Mouse (Mus musculus) gastrocnemius, postnatal 25 days (tissue): ENCODE results near the gene Ccdc51. TPM values are rescaled to one million over a fixed set of nuclear protein-coding genes. Genes with fewer than 3 reads are reported as not detected.
A peak's percentile ranks its signal among the peaks of the same experiment; 100 is the strongest.

Experiments
- DNase-seq: peaks from one replicate; pipeline ENCODE4 v3.0.0; 2022
- total RNA-seq, 2 experiments: library from RNA; stranded (reverse); gene quantifications; 1 replicate in 1 of 2; 2 replicates in 1 of 2; pipeline ENCODE4 v1.2.3; 2021

Ccdc51 gene
- total RNA-seq, 2 experiments from 2014 or later: 6.9 to 7.5 TPM

DNA sequence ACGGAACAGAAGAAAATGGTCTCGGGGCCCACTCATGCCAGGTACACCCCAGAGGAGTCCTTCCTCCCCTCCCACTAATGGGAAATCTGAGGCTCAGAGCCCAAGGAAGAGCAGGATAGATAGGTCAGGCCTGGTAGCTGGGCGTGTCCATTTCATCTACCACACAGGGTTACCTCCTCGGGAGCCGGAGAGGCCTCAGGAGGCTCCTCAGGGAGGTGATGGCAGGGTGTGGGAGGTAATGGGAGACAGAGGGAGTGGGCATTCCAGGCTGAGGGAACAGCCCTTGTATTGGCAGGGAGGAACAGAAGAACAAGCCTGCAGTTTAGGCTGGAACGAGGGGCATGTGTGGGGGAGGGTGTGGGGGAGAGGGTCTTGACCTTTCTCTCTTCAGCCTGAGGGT, 14.6 kb downstream of the Ccdc51 start:
- DNase-seq: no peak

GRCm38 (mm10) chr9:109097291-109097690, 15.0 kb downstream of the Ccdc51 start:
- DNase-seq: no peak

DNA sequence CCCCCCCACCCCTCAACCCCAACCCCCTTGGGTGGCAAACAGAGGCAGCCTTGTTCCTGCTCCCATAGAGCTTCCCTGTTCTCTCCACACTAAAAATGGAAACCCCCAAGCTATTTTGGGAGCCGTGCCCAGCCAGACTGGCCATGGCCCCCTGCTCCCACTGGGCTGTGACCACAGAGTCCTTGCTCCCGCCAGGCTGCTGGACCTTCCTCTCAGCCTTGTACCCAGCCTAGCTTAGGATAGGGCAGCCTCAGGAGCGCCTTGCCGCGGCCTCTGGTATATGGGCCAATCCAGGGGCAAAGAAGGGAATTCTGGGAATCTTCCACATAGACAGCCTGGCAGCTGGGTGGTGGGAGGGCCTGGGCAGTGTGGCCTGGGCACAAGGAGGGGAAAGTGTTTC, 15.5 kb downstream of the Ccdc51 start:
- DNase-seq: peak; percentile 26

DNA sequence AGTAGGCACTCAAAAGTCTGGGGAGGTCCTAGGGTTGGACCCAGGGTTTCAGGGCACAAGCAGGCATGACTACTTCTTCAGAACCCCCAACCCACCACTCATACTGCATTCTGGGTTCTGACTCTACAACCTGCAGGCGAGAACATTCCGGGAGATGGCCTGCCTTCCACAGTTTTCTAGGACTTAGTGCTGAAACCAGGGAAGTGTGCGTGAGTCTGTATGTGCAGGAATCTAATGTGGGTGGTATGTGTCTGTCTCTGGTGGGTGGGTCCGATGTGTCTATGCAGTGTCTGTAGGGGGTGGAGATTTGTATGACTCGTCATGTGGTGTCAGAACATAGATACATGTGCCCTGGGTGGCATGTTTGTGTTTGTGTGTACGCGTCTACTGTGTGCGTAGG, 16.1 kb downstream of the Ccdc51 start:
- no peak for DNase-seq

- DNase-seq: no peak
These were observed 16.7 kb downstream of the Ccdc51 start for GRCm38 (mm10) chr9:109098969-109099368.

GRCm38 (mm10) chr9:109100307-109100928, 18.1 kb downstream of the Ccdc51 start:
- DNase-seq: no peak

DNA sequence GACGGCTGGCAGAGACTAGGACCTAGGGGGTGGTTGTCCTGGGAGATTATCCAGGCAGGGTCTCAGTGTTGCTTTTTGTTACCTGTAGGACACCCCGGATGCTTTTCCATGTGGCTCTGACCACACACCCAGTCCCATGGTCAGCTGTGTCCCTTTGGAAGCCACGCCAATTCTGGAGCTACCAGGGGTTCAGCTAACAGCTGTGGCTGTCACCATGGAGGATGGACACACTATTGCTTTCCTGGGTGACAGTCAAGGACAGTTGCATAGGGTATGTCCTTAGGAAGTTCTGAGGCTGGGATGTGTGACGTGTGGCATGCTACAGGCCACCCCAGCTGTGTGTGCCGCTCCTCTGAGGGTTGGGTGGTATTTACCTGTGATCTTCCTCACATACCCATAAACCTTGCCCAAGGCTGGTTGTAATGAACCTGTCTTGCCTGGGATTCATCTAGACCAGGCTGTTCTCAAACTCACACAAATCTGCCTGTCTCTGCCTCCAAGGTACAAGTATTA, 19.7 kb downstream of the Ccdc51 start:
- no peak for DNase-seq

- DNase-seq: no peak
These were observed 20.2 kb downstream of the Ccdc51 start for GRCm38 (mm10) chr9:109102541-109102940.

DNA sequence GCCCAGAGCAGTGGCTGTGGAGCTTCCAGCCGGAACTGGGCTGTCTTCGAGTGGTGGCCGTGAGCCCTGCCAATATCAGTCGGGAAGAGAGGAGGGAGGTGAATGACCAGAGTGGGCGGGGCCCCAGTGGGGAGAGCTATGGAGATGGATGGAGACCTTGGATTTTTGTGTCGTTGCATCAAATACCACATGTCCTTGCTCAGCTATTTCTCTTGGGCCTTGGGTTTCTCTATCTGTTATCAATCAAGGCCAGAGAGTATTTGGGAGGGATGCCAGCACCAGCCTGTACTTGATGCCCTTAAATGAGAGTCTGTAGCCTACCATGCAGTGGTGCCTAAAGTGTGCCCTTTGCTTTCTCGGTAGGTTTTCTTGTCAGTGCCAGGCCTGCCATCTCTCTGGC, 21.0 kb downstream of the Ccdc51 start:
- no peak for DNase-seq

DNA sequence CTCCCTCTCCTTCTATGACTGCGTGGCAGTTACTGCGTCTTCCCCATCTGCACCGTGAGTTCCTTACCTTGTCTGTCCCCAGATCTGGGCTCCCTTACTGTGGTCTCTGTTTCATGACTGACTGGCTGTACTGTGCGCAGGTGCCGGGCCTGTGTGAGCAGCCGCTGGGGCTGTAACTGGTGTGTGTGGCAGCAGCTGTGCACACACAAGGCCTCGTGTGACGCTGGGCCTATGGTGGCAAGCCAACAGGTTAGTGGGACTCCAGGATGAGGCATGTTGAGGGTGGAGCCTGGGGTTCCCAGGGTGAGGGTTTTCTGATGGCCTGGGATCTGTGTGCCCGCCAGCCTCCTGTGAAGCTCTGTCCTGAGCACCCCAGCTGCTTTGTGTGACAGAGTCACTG, 21.8 kb downstream of the Ccdc51 start:
- no peak for DNase-seq

DNA sequence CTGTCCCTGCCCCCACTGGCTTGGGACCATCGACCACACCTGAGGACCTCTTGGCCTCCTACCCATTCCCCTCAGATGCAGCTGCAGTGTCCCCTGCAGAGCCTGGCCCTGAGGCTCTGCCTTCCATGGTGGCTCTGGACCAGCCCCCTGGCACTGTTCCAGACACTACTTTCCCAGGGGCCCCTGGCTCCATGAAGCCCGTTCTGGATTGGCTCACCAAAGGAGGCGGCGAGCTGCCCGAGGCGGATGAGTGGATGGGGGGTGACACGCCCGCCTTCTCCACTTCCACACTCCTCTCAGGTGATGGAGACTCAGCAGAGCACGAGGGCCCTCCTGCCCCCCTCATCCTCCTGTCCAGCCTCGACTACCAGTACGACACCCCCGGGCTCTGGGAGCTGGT, 22.7 kb downstream of the Ccdc51 start:
- DNase-seq: no peak

- DNase-seq: no peak
These were observed 23.4 kb downstream of the Ccdc51 start for GRCm38 (mm10) chr9:109105648-109106047.

GRCm38 (mm10) chr9:109107341-109107740, 25.0 kb downstream of the Ccdc51 start:
- DNase-seq: no peak

- DNase-seq: no peak
These were observed 27.9 kb downstream of the Ccdc51 start for GRCm38 (mm10) chr9:109110240-109110639.

GRCm38 (mm10) chr9:109111101-109111500, 28.8 kb downstream of the Ccdc51 start:
- DNase-seq: no peak

DNA sequence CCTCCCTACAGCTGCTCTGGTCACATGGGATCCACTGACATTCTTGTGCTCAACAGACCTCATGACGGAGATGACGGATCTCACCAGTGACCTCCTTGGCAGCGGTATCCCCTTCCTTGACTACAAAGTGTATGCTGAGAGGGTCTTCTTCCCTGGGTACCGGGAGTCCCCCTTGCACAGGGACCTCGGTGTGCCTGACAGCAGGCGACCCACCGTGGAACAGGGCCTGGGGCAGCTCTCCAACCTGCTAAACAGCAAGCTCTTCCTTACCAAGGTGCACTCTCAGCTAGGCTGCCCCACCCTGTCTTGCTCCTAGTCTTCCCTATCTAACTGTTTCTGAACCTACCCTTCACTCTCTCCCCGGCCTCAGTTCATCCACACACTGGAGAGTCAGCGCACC, 29.3 kb downstream of the Ccdc51 start:
- DNase-seq: no peak

DNA sequence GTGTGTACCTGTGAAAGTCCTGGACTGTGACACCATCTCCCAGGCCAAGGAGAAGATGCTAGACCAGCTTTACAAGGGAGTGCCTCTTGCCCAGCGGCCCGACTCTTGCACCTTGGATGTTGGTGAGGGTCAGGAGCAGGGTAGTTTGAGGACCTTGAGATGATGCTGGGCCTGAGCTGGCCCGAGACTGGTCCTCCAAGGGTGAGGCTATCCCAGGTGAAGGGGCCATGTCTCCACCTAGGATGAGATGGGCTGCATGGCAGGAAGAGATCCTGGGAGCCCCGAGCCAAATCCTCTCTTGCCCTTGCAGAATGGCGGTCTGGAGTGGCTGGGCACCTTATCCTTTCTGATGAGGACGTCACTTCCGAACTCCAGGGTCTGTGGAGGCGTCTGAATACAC, 31.0 kb downstream of the Ccdc51 start:
- DNase-seq: peak; percentile 3

GRCm38 (mm10) chr9:109114276-109114675, 32.0 kb downstream of the Ccdc51 start:
- peak; percentile 5 for DNase-seq

DNA sequence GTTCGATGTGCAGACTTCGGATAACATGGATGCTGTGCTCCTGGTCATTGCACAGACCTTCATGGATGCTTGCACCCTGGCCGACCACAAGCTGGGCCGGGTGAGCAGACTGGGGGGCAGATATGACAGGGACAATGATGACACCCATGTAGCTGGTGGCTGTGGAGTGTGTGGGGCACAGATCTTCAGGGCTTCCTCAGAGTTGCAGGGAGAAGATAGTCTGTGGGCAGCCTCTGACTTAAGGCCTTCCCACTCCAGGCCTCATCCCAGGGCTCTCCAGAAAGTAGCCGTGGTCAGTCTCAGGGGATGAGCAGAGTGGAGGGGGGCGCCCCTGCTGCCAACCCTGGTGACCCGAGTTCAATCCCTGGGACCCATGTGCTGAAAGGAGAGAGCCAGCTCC, 32.6 kb downstream of the Ccdc51 start:
- DNase-seq: no peak

GRCm38 (mm10) chr9:109116205-109116604, 33.9 kb downstream of the Ccdc51 start:
- DNase-seq: no peak

GRCm38 (mm10) chr9:109118106-109118505, 35.8 kb downstream of the Ccdc51 start:
- DNase-seq: peak; percentile 46

DNA sequence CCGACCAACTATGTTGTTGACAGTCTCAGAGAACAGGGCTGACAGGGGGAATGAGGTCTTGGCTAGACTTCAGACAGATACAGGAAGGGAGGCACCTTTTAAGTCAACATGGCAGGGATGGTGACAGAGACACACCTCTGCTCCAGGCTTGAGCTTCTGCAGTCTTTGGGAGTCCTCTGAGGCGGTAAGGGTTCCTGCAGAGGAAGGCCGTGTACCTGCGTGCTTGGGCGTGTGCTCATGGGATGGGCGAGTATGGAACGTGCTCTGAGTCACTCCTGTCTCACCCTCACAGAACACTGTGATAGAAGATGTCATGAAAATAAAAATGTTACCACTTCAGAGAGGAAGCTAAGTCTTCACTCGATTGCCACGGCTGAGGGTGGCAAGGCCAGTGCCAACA, 37.3 kb downstream of the Ccdc51 start:
- DNase-seq: no peak

- no peak for DNase-seq
These were observed 38.7 kb downstream of the Ccdc51 start for GRCm38 (mm10) chr9:109120956-109121355.

DNA sequence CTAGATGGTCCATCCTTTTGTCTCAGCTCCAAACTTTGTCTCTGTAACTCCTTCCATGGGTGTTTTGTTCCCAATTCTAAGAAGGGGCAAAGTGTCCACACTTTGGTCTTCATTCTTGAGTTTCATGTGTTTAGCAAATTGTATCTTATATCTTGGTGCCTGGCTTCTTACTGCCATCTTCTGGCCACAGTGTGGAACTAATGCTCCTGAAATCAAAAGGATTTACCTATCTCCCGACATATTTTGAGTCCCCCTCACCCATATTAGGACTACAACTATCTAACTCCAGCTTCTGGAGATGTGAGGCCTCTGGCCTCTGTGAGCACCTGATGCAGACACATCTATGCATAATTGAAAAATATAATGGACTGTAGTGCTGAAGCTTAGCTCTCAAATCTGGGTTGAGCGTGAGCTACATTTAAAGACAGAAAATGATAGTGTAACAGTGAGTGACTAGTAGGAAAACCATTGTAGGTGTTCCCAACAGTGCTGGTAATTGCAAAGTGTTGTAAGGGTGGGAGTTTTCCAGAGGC, 40.3 kb downstream of the Ccdc51 start:
- DNase-seq: no peak
